ENCODE assay signal across 24 mouse cellular contexts in genomic region chr7:109154331-109154730, GRCm38 (mm10). TPM values are rescaled to one million over a fixed set of nuclear protein-coding genes. Genes with fewer than 3 reads are reported as not detected.
A peak's percentile ranks its signal among the peaks of the same experiment; 100 is the strongest.
DNase-seq lines count a peak whose midpoint lies in the region; ATAC-seq and TF ChIP-seq lines count a peak whose summit lies in the region.
"Had no signal": no experiment of that assay in that cellular context is flagged by ENCODE, and none has a peak within 500 bp of the region (broad histone marks: within the 10 kb centered on the region; RNA-seq: fewer than 3 reads in every experiment).

No protein-coding gene starts in this region.

- CTCF ChIA-PET in Patski (lab: Charles Lee): interaction anchor here (1.0 to 18.7 kb wide), 2 partner anchors 10 to 13 kb away, joined by 5 to 255 read pairs; partner anchors contain the start of gene Lmo1

- peak overlapping the region; percentile 50 for H3K27ac ChIP-seq in midbrain, embryonic 10.5 days (replicated peaks)
- H3K27ac ChIP-seq in midbrain, embryonic 14.5 days (replicated peaks; ENCODE audit: low read depth, low read length): no peak overlapping the region; the same call in 1 of the 2 replicates
- H3K27ac ChIP-seq: heart, adult 2 months; heart, embryonic 10.5 days; heart, embryonic 13.5 days; hindbrain, embryonic 12.5 days; intestine, embryonic 15.5 days had no signal

- TF ChIP-seq CTCF in Patski (IDR thresholded peaks at IDR 0.05): no peak

- H3K9ac ChIP-seq in midbrain, embryonic 14.5 days (replicated peaks; ENCODE audit: low read length): no peak overlapping the region
- H3K9ac ChIP-seq: heart, embryonic 13.5 days; hindbrain, embryonic 12.5 days; intestine, embryonic 15.5 days had no signal

- POLR2A ChIA-PET in Patski (lab: Charles Lee): interaction anchor here (0.6 to 1.5 kb wide), 2 partner anchors 9 to 758 kb away, joined by 3 to 4 read pairs; no protein-coding TSS in a partner anchor

- ATAC-seq in frontal cortex, adult (ENCODE audit: low TSS enrichment): peak; percentile 69
- no peak for ATAC-seq in midbrain, embryonic 14.5 days (ENCODE audit: low FRiP score, low TSS enrichment)
- ATAC-seq in Patski: peak; percentile 6
- ATAC-seq: activated CD4-positive, CD25-positive, alpha-beta regulatory T cell, adult 4 months; CD4-positive, CD25-positive, alpha-beta regulatory T cell, adult 4 months; hindbrain, embryonic 16.5 days; intestine, embryonic 15.5 days had no signal

- H3K4me3 ChIP-seq in midbrain, embryonic 10.5 days: no peak overlapping the region
- no peak overlapping the region for H3K4me3 ChIP-seq in midbrain, embryonic 14.5 days (replicated peaks; ENCODE audit: low read depth, low read length)
- H3K4me3 ChIP-seq: heart, adult 2 months; heart, embryonic 10.5 days; heart, embryonic 13.5 days; hindbrain, embryonic 12.5 days; intestine, embryonic 15.5 days had no signal

- no peaks in the 10 kb centered on the region for H3K36me3 ChIP-seq in midbrain, embryonic 10.5 days
- H3K36me3 ChIP-seq in midbrain, embryonic 14.5 days (ENCODE audit: control insufficient read depth, insufficient read depth, low read length): no peaks in the 10 kb centered on the region
- H3K36me3 ChIP-seq: heart, embryonic 10.5 days; heart, embryonic 13.5 days; hindbrain, embryonic 12.5 days; intestine, embryonic 15.5 days had no signal

- H3K27me3 ChIP-seq in midbrain, embryonic 10.5 days (ENCODE audit: low read depth, poor library complexity, severe bottlenecking): no peaks in the 10 kb centered on the region
- H3K27me3 ChIP-seq in midbrain, embryonic 14.5 days (ENCODE audit: control insufficient read depth, insufficient read depth, low read length): no peaks in the 10 kb centered on the region
- no peaks in the 10 kb centered on the region for H3K27me3 ChIP-seq in Patski
- H3K27me3 ChIP-seq: hindbrain, embryonic 12.5 days; intestine, embryonic 15.5 days had no signal

- WGBS in midbrain, embryonic 10.5 days: 58% methylated on average over 11 of the region's 11 CpGs
- 42% methylated on average over 11 of the region's 11 CpGs for WGBS in midbrain, embryonic 14.5 days

- peaks cover 33% of the 10 kb centered on the region for H3K4me1 ChIP-seq in midbrain, embryonic 10.5 days
- H3K4me1 ChIP-seq in midbrain, embryonic 14.5 days (ENCODE audit: control insufficient read depth, insufficient read depth, low read length): peaks cover 19% of the 10 kb centered on the region
- H3K4me1 ChIP-seq: heart, embryonic 10.5 days; heart, embryonic 13.5 days; intestine, embryonic 15.5 days had no signal

- intact Hi-C loops in left cerebral cortex, postnatal 4 days (cut with DNase I): no loop called here

- no peak overlapping the region for H3K4me2 ChIP-seq in midbrain, embryonic 14.5 days (ENCODE audit: low read length)
- H3K4me2 ChIP-seq: heart, embryonic 13.5 days; hindbrain, embryonic 12.5 days; intestine, embryonic 15.5 days had no signal

- no peak for DNase-seq in frontal cortex, postnatal 10 days (ENCODE audit: low spot score in 2 of 2)
- DNase-seq in midbrain, embryonic 10.5 days (ENCODE audit: low spot score): no peak
- DNase-seq in midbrain, embryonic 14.5 days: no peak
- DNase-seq in Patski (ENCODE audit: low read depth, low spot score): no peak
- DNase-seq in brain, adult 2 months (ENCODE audit: low read depth, low spot score): peak; percentile 72
- DNase-seq in left cerebral cortex, postnatal 4 days: no peak
- DNase-seq: adrenal gland, adult 8-10 months; adrenal gland, postnatal 25 days; cerebellum, adult 18-20 months; cerebellum, adult 9-10 months; gastrocnemius, postnatal 10 days; gastrocnemius, postnatal 36 days; heart, adult 2 months; heart, postnatal 14 days; heart, postnatal 4 days had no signal

- H3K9me3 ChIP-seq in midbrain, embryonic 10.5 days (replicated peaks): no peaks in the 10 kb centered on the region
- H3K9me3 ChIP-seq in midbrain, embryonic 14.5 days (ENCODE audit: control insufficient read depth, low read length): no peaks in the 10 kb centered on the region
- H3K9me3 ChIP-seq: heart, embryonic 10.5 days; heart, embryonic 13.5 days; hindbrain, embryonic 12.5 days; intestine, embryonic 15.5 days had no signal

- in situ Hi-C loops in Patski (cut with MboI; ENCODE audit: low pct_unique_long_range_greater_than_20kb): loop anchor here (25.0 kb wide), 1 partner anchor 558 kb away; the partner anchor contains the start of genes Akip1, BC051019 and St5

RNA-seq across cellular contexts. Expression of gene Lmo1, which starts 20.7 kb away (rescaled TPM):
- polyA plus RNA-seq in midbrain, embryonic 10.5 days (2016; fragmentation: Nextera tagmentation; extraction: Ambion mirVana): 34.8 and 57.9 TPM in 2 replicates
- polyA plus RNA-seq in midbrain, embryonic 14.5 days (2014; fragmentation: Nextera tagmentation; extraction: Ambion mirVana): 170 and 189 TPM in 2 replicates
- 10.7 TPM for polyA plus RNA-seq in Patski (2021)
- 10 to 100 TPM; 46.0 to 48.5 TPM for total RNA-seq in left cerebral cortex, postnatal 4 days (2021)
- total RNA-seq: MEL had no signal
- polyA plus RNA-seq: activated CD4-positive, CD25-positive, alpha-beta regulatory T cell, adult 4 months; CD4-positive, CD25-positive, alpha-beta regulatory T cell, adult 4 months had no signal
